Mouse (Mus musculus) adrenal gland, postnatal 10 days (tissue): ENCODE measurements around the gene Lhfpl1. TPM values are rescaled to one million over a fixed set of nuclear protein-coding genes. Genes with fewer than 3 reads are reported as not detected.
"Not testable (repeated sequence)": the region's sequence is repeated elsewhere in the genome, so short reads cannot be mapped to it uniquely, and the experiment has no call there.

Experiments used
- DNase-seq: peaks from one replicate; pipeline ENCODE4 v3.0.0; 2021; ENCODE audit warnings: mixed read lengths
- long read RNA-seq, 2 experiments: library from polyadenylated mRNA; stranded (forward); transcript quantifications; one replicate each; pipeline ENCODE4 v2.0.0; 2021
- total RNA-seq, 2 experiments: library from RNA; stranded (reverse); gene quantifications; 2 replicates each; pipeline ENCODE4 v1.2.3; 2021

The Lhfpl1 gene
- total RNA-seq, result under 1 TPM in 1 of 2 experiments, not detected in 1; 0.30 TPM
- long read RNA-seq, experiment 1, result 0 reads
- long read RNA-seq, experiment 2, result 0 reads

DNA sequence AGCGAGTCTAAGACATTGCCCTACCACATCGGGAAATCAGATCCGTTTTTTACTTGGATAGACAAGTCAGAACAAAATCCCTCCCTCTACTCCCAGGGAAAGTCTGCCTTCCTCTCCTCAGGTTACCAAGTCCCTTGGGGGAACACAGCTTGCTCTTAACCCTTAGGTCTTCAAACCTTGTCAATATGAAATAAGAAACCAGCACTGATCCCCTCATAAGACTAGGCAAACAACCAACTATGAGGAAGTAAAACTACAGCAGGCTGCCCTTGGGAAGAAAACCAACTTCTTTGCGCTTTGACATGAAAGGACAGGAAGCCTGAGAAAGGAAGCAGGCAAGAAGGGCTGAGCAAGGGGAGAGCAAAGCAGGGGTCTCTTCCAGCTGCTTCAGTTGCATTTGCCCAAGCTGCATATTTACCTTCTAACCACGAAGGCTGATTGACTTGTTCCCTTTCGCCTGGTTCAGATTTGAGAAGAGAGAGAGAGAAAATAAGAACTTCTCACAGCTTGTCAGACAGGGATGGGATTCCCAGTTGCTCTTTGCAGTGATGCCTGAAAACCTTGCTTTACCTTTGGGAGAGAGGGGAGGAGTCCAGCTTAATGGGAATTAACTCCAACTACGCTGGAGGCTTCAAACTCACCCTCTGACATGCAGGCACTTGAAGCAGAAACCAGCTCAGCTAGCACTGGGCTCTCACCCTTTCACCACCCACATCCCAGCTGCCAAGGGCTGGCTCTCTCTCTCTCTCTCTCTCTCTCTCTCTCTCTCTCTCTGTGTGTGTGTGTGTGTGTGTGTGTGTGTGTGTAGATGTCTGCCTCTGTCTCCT is at the start of gene Lhfpl1:
Lhfpl1 (minus strand) TSS at position 713 of the 827 bp plus-strand sequence.
- DNase-seq, result no peak

DNA sequence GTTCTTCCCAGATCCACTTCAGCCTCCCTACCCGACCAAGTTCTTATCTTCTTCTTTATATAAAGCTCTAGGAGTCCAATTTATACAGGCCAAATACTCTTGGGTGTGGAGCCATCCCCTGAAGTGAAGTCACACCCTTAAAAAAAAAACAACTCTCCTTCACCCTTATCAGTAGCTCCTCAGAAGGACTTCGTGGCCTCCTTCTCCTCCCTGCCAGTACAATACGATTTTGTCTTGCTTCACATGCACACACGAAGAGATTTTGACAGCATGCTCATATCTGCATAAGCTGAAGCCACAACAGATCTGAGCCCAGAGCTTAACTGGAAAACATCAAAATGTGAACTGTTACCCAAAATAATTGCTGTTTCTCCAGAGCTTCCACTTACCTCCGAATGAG is 22.9 kb upstream of the Lhfpl1 start:
- DNase-seq, result no peak

DNA sequence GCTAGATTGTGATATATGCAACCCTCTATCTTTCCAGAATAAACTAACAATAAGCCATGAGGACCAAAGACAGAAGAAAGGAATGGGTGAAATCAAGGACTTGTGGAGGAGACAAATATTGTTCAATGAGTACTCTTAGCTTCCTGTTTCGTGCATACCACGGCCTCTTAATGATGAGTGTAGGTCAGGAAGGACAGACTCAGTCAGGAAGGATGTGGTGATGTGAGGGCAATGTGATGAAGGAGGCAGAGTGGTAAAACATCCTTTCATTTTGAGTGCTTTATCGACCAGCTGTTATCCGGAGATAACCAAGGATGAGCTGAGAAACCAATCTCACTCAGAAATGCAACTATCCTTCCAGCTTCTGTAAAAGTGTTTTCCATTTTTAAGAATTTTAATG is 13.6 kb upstream of the Lhfpl1 start:
- DNase-seq, result no peak

DNA sequence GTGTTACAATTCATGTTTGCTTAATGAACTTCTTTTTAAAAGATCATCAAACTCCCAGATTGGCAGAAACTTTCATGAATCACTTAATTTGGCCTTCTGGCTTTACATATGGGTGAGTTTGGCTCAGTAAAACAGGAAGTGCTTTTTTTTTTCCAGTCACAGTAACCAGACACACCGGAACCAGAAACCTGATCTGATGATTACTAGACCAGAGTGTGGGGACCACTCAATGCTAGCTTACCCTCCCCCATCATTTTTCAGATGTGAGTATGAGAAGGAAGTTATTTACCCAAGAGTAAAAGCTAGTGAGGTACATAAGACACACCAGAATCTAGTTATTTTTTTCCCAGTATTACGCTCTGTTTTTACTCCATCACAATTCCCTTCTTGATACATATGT is 6.5 kb downstream of the Lhfpl1 start:
- DNase-seq, result no peak

DNA sequence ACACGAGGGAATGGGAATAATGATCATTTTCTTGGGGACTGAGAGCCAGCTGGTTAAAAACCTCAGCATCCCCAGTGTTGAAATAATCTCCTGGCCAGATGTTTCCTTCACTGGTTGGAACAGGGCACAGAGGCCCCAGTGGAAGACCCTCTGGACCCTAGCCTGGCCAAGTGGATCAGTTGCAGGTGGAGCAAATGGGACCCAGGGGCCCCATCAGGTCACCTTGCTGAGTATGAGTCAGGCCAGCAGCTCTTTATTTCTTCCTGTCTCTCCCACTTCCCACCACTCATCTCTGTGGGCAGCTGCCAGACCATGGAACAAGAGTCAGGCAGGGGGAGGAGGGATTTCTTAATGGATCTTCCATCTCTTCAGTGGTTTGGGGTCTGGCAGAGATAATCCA is 12.7 kb downstream of the Lhfpl1 start:
- DNase-seq, result no peak

DNA sequence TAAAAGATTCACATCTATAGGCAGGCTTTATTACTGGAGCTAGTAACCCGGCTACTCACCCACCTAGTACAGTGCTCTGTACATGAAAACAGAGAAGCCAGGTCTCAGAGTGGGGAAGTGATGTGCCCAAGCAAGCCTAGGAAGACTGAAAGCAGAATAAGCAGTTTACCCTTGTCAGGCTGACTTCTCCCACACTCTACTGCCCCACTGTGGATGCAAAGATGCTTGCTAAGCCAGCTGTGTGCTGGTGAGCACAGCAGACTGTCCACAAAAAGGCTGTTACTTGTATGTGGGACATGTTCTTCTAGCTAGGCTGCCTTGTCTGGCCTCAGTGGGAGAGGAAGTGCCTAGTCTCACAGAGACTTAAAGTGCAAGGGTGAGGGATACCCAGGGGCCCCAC is 40.3 kb downstream of the Lhfpl1 start:
- peak; percentile 4 for DNase-seq

DNA sequence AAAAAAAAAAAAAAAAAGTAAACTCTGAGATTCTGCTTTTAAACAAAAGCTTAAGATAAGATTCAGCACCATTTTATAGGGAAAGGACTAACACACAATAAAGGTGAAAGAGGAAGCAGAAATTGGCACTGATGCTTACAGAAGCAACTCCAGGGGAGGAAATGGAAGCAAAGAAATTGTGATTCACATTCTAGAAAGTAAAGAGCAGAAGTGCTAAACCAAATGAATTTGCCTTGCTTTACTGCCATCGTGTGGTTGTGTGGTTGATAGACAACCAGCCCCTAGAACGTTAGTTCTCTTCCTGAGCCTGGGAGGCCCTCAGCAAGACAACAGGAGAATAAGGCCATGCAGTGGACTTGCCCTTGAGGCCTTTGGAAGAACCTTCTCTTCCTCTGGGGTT is 41.7 kb downstream of the Lhfpl1 start:
- DNase-seq, result peak; percentile 37

DNA sequence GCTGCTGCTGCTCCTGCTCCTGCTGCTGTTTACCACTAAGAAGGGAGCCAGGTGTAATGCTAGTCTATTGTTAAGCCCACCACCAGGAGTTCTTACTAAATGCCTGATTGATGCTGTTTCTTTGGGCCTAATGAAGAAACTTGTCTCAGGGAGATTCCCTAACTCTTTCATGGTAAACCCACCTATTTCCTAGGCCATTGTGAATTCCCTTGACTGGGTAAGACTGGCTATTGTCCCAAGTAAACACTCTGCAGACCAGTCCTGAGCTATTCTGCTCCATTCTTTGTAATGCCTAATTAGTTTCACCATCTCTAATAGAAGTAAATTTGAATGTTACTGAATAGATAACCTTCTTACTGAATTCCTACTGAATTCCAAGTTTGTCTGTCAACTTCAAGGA is 48.7 kb downstream of the Lhfpl1 start:
- not testable (repeated sequence) for DNase-seq

DNA sequence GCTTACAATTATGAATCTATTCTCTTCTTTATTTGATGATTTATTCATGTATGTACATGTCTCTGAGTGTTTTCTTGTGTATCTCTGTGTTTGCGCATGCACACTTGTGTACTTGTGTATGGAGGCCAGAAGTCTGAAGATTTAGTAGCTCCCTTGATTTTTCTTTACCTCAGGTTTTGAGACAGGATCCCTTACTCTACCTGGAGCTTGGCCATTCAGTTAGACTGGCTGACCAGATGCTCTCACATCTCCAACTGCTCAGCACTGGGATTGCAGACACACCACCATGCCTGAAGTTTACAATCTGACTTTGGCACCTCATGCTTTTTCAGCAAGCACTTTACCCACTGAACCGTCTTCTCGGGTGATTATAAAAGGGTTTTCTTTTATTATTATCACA is 76.7 kb downstream of the Lhfpl1 start:
- no peak for DNase-seq

DNA sequence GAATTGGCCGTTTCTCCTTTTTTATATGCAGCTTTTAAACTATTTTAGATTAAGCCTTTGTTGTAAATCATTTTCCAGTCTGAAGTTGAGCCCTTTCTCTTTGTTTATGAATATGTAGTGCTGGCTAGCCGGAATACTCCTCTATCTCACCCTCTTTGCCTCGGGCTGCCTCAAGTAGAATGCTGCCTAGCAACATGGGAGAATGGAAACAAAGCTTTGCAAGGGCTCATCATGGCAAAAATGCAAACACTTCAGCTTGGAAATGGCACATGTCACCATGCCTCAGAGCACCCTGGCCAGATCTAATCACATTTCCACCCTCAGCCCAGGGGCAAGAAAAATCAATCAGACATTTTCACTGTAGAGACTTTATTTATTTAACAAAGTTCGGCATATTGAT is 77.1 kb downstream of the Lhfpl1 start:
- no peak for DNase-seq

DNA sequence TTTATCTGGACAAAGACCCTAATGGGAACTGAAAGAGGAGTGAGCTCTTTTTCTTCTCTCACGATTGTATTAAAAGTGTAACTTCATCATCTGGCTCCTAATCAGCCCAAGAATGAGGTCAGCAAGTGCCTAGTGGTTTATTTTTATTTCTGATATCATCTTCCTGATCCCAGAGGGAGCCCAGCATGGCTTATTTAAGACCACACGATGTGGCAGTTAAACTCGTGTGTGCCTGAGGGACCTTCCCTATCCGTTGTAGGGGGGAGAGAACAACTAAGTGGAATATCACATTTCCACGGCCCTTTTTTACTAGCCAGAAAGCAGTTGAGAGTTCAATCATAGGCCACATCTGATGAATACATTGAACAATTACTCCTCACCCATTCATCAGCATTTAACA is 87.1 kb downstream of the Lhfpl1 start:
- DNase-seq, result no peak

Other genes starting within 250 kb of the Lhfpl1 start
- gene Amot, start 156.1 kb upstream of the Lhfpl1 start, total RNA-seq, result 10 to 100 TPM; 12.5 to 26.1 TPM